Mouse (Mus musculus): ENCODE data around the gene Uchl4. TPM values are rescaled to one million over a fixed set of nuclear protein-coding genes. Genes with fewer than 3 reads are reported as not detected.

The Uchl4 gene
- not detected for polyA plus RNA-seq (2014; fragmentation: Illumina TruSeq; extraction: RNeasy Lipid Tissue Mini Kit (QIAGEN cat#74804); ENCODE audit: low read depth, low replicate concordance)

DNA sequence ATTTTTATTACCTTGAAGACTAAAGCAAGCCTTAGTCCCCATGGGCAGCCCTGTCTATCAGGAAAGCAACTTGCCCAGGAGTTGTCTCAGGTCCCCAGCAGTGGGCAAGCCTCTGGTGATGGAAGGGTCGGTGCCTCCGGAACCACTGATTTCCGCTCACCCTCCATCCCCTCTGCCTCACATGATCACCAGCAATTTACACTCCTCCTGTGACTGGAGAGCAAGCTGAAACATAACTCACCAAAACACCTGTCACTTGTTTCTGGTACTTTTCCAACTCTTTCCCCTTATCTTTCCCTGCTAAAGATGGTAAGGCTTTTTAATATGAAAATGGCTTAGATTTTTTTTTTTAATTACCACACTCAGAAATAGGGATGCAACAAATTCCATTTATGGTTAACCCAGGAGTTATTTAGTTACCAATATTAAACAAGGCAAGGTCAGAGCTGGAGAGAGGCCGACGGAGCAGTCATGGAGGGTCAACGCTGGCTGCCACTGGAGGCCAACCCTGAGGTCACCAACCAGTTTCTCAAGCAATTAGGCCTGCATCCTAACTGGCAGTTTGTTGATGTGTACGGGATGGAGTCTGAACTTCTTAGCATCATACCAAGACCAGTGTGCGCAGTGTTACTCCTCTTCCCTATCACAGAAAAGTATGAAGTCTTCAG lies at the start of gene Uchl4:
Uchl4 (plus strand) TSS at position 434 of the 668 bp plus-strand sequence.

GRCm38 (mm10) chr9:64253021-64253904 lies 18.3 kb downstream of the Uchl4 start, which contains the start of gene Map2k1:
Gene Map2k1, minus strand, starts transcription at chr9:64253631.

DNA sequence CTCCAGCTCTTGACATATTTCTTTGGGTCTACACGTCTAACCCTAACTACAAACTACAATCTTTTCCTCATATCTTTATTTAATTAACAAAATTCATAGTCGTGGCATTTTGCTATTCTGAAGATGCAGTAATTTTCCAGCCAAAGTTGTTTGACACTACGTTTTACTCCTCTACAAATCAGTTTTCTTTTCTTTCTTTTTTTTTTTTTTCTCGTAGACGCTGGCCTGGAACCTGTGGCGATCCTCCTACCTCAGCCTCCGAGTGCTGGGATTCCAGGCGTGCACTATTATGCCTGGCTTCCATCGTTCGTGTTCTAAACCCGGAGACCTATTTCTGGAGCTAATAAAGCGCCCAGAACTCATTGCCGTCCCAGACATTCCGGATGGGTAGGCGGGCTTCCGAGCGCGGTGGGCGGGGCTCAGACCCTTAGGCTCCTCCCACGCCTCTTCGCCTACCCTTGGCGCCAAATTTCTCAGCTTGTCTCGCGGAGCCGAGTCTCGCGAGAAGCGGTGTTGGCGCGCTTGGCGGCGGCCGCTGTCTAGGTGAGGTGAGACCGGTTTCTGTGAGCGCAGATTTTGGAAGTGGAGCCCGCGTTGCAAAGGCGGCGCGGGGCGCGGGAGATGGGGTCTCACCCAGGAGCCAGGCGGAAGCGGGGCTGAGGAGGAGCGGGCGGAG lies 46.2 kb downstream of the Uchl4 start, which contains the start of gene Tipin:
Tipin (plus strand) TSS at position 477 of the 676 bp plus-strand sequence.

Other genes starting within 250 kb of the Uchl4 start
- gene Smad6, start 213.1 kb upstream of the Uchl4 start, polyA plus RNA-seq (2014; fragmentation: Illumina TruSeq; extraction: RNeasy Lipid Tissue Mini Kit (QIAGEN cat#74804); ENCODE audit: low read depth, low replicate concordance) = 4.7 TPM
- gene Lctl, start 118.1 kb upstream of the Uchl4 start, polyA plus RNA-seq (2014; fragmentation: Illumina TruSeq; extraction: RNeasy Lipid Tissue Mini Kit (QIAGEN cat#74804); ENCODE audit: low read depth, low replicate concordance) = 4.6 TPM
- 4.2 TPM for gene Zwilch, start 62.1 kb upstream of the Uchl4 start, polyA plus RNA-seq (2014; fragmentation: Illumina TruSeq; extraction: RNeasy Lipid Tissue Mini Kit (QIAGEN cat#74804); ENCODE audit: low read depth, low replicate concordance)
- gene Rpl4, start 61.8 kb upstream of the Uchl4 start, polyA plus RNA-seq (2014; fragmentation: Illumina TruSeq; extraction: RNeasy Lipid Tissue Mini Kit (QIAGEN cat#74804); ENCODE audit: low read depth, low replicate concordance) = 1,232 TPM
- 34.5 TPM for gene Snapc5, start 55.9 kb upstream of the Uchl4 start, polyA plus RNA-seq (2014; fragmentation: Illumina TruSeq; extraction: RNeasy Lipid Tissue Mini Kit (QIAGEN cat#74804); ENCODE audit: low read depth, low replicate concordance)
- 48.5 TPM for gene Map2k1, start 18.4 kb downstream of the Uchl4 start, polyA plus RNA-seq (2014; fragmentation: Illumina TruSeq; extraction: RNeasy Lipid Tissue Mini Kit (QIAGEN cat#74804); ENCODE audit: low read depth, low replicate concordance)
- 26.1 TPM for gene Tipin, start 46.4 kb downstream of the Uchl4 start, polyA plus RNA-seq (2014; fragmentation: Illumina TruSeq; extraction: RNeasy Lipid Tissue Mini Kit (QIAGEN cat#74804); ENCODE audit: low read depth, low replicate concordance)
- gene Dis3l, start 106.1 kb downstream of the Uchl4 start, polyA plus RNA-seq (2014; fragmentation: Illumina TruSeq; extraction: RNeasy Lipid Tissue Mini Kit (QIAGEN cat#74804); ENCODE audit: low read depth, low replicate concordance) = 11.1 TPM
- 0.65 TPM for gene Megf11, start 150.4 kb downstream of the Uchl4 start, polyA plus RNA-seq (2014; fragmentation: Illumina TruSeq; extraction: RNeasy Lipid Tissue Mini Kit (QIAGEN cat#74804); ENCODE audit: low read depth, low replicate concordance)

All from adipose tissue, adult 10 weeks (tissue).